Comparison of ENCODE assay signal across 30 mouse cellular contexts in genomic region chr1:170786570-170787341, GRCm38 (mm10).
DNase-seq lines count a peak whose midpoint lies in the region; ATAC-seq and TF ChIP-seq lines count a peak whose summit lies in the region.
"Had no signal": no experiment of that assay in that cellular context is flagged by ENCODE, and none has a peak within 500 bp of the region (broad histone marks: within the 10 kb centered on the region; RNA-seq: fewer than 3 reads in every experiment).

No protein-coding gene starts in this region.

- 65% methylated on average over 14 of the region's 14 CpGs for WGBS in intestine, embryonic 15.5 days
- WGBS in stomach, embryonic 15.5 days = 58% methylated on average over 14 of the region's 14 CpGs
- WGBS in heart, embryonic 10.5 days = 92% methylated on average over 14 of the region's 14 CpGs

- intact Hi-C loops in left cerebral cortex, adult 2 months (cut with DNase I) = no loop called here

- H3K36me3 ChIP-seq in intestine, embryonic 15.5 days = no peaks in the 10 kb centered on the region; the same call in 1 of the 2 replicates
- no peaks in the 10 kb centered on the region for H3K36me3 ChIP-seq in stomach, embryonic 15.5 days
- peaks cover 44% of the 10 kb centered on the region for H3K36me3 ChIP-seq in heart, embryonic 10.5 days

- H3K4me1 ChIP-seq in intestine, embryonic 15.5 days (replicated peaks) = no peaks in the 10 kb centered on the region; the same call in 1 of the 2 replicates
- no peaks in the 10 kb centered on the region; the same call in 1 of the 2 replicates for H3K4me1 ChIP-seq in stomach, embryonic 15.5 days
- H3K4me1 ChIP-seq in heart, embryonic 10.5 days = 0 out of 2 replicates have a peak, but pooled peaks cover 3% of the 10 kb centered on the region
- H3K4me1 ChIP-seq: embryonic facial prominence, embryonic 10.5 days; embryonic facial prominence, embryonic 13.5 days; forebrain, embryonic 12.5 days; forebrain, embryonic 15.5 days; hindbrain, embryonic 13.5 days had no signal

- peak overlapping the region; percentile 36; the same call in 1 of the 2 replicates for H3K27ac ChIP-seq in left cerebral cortex, adult 2 months
- no peak overlapping the region for H3K27ac ChIP-seq in intestine, embryonic 15.5 days
- peak overlapping the region; percentile 60 for H3K27ac ChIP-seq in stomach, embryonic 15.5 days
- H3K27ac ChIP-seq in heart, embryonic 10.5 days = no peak overlapping the region
- H3K27ac ChIP-seq: embryonic facial prominence, embryonic 10.5 days; embryonic facial prominence, embryonic 13.5 days; forebrain, embryonic 12.5 days; forebrain, embryonic 15.5 days; heart, embryonic 15.5 days; hindbrain, embryonic 10.5 days; hindbrain, embryonic 13.5 days had no signal

- no peak overlapping the region for H3K4me2 ChIP-seq in intestine, embryonic 15.5 days (replicated peaks)
- H3K4me2 ChIP-seq in stomach, embryonic 15.5 days = no peak overlapping the region
- H3K4me2 ChIP-seq: embryonic facial prominence, embryonic 13.5 days; forebrain, embryonic 12.5 days; forebrain, embryonic 15.5 days; heart, embryonic 12.5 days; heart, embryonic 15.5 days; hindbrain, embryonic 13.5 days had no signal

- H3K9ac ChIP-seq in intestine, embryonic 15.5 days = no peak overlapping the region
- H3K9ac ChIP-seq in stomach, embryonic 15.5 days = no peak overlapping the region
- H3K9ac ChIP-seq: embryonic facial prominence, embryonic 13.5 days; forebrain, embryonic 12.5 days; forebrain, embryonic 15.5 days; heart, embryonic 12.5 days; heart, embryonic 15.5 days; hindbrain, embryonic 13.5 days had no signal

- no peak overlapping the region for H3K4me3 ChIP-seq in left cerebral cortex, adult 2 months
- H3K4me3 ChIP-seq in intestine, embryonic 15.5 days (replicated peaks) = no peak overlapping the region
- H3K4me3 ChIP-seq in stomach, embryonic 15.5 days (replicated peaks) = no peak overlapping the region
- no peak overlapping the region for H3K4me3 ChIP-seq in heart, embryonic 10.5 days
- H3K4me3 ChIP-seq: embryonic facial prominence, embryonic 10.5 days; embryonic facial prominence, embryonic 13.5 days; erythroblast, embryonic 14.5 days; forebrain, embryonic 12.5 days; forebrain, embryonic 15.5 days; heart, embryonic 12.5 days; heart, embryonic 15.5 days; hindbrain, embryonic 10.5 days; hindbrain, embryonic 13.5 days had no signal

- no peaks in the 10 kb centered on the region for H3K9me3 ChIP-seq in intestine, embryonic 15.5 days
- H3K9me3 ChIP-seq in stomach, embryonic 15.5 days = no peaks in the 10 kb centered on the region
- no peaks in the 10 kb centered on the region for H3K9me3 ChIP-seq in heart, embryonic 10.5 days
- H3K9me3 ChIP-seq: embryonic facial prominence, embryonic 10.5 days; embryonic facial prominence, embryonic 13.5 days; forebrain, embryonic 12.5 days; forebrain, embryonic 15.5 days; heart, embryonic 12.5 days; heart, embryonic 15.5 days; hindbrain, embryonic 10.5 days; hindbrain, embryonic 13.5 days had no signal

- TF ChIP-seq CTCF in left cerebral cortex, adult 2 months (IDR thresholded peaks at IDR 0.05) = no peak

- peak; percentile 22 for ATAC-seq in granulocyte monocyte progenitor cell, adult 5-6 weeks (replicated peaks; ENCODE audit: poor library complexity, severe bottlenecking)
- peak; percentile 67 for ATAC-seq in intestine, embryonic 15.5 days
- ATAC-seq in stomach, embryonic 15.5 days (ENCODE audit: insufficient read depth, low FRiP score, low read depth) = peak; percentile 43; the same call in 1 of the 2 replicates
- ATAC-seq: CD4-positive, CD25-positive, alpha-beta regulatory T cell, adult 4 months; forebrain, embryonic 15.5 days; hindbrain, embryonic 16.5 days had no signal

- H3K27me3 ChIP-seq in intestine, embryonic 15.5 days (replicated peaks) = no peaks in the 10 kb centered on the region
- H3K27me3 ChIP-seq in stomach, embryonic 15.5 days (replicated peaks) = no peaks in the 10 kb centered on the region
- no peaks in the 10 kb centered on the region for H3K27me3 ChIP-seq in heart, embryonic 10.5 days (ENCODE audit: insufficient read depth, poor library complexity, severe bottlenecking)
- H3K27me3 ChIP-seq: embryonic facial prominence, embryonic 13.5 days; forebrain, embryonic 12.5 days; forebrain, embryonic 15.5 days; heart, embryonic 12.5 days; heart, embryonic 15.5 days; hindbrain, embryonic 13.5 days had no signal

- no peak for DNase-seq in left cerebral cortex, adult 2 months (ENCODE audit: extremely low spot score in 1 of 2, low spot score in 2 of 2)
- no peak for DNase-seq in left cerebral cortex, adult 11 months (ENCODE audit: low spot score)
- no peak for DNase-seq in heart, embryonic 10.5 days (ENCODE audit: low spot score)
- no peak for DNase-seq in embryo, embryonic 10 days (ENCODE audit: low spot score)
- DNase-seq in gastrocnemius, adult 18-20 months (ENCODE audit: low spot score) = no peak
- DNase-seq: adrenal gland, adult 2 months; adrenal gland, postnatal 14 days; cerebellum, adult 11 months; cerebellum, adult 2 months; cerebellum, adult 9-11 months; cerebellum, postnatal 25 days; embryo, embryonic 11 days; gastrocnemius, postnatal 25 days; heart, adult 11 months; heart, postnatal 10 days; heart, postnatal 36 days had no signal

Comparison
In these comparisons a context has a peak if more than half of its experiments do, and no peak if none do; other contexts are left out.
1. H3K27ac ChIP-seq: peak in left cerebral cortex, adult 2 months (single experiment) and stomach, embryonic 15.5 days (single experiment); none in intestine, embryonic 15.5 days (single experiment) and heart, embryonic 10.5 days (single experiment).
2. Peak in every context shown above with its lines, with median percentiles within 50 percentile points of each other: ATAC-seq.